Mouse (Mus musculus): ENCODE results near the gene Gm10096. TPM values are rescaled to one million over a fixed set of nuclear protein-coding genes. Genes with fewer than 3 reads are reported as not detected.
"Not testable (repeated sequence)": the region's sequence is repeated elsewhere in the genome, so short reads cannot be mapped to it uniquely, and the experiment has no call there.

Gm10096 gene
- total RNA-seq (2021), result not detected
- long read RNA-seq, experiment 1, result 0 reads
- long read RNA-seq, experiment 2, result 0 reads

- DNase-seq (ENCODE audit: extremely low spot score in 1 of 2, low spot score in 2 of 2); intact Hi-C loops (cut with DNase I); H3K4me3 ChIP-seq; H3K27ac ChIP-seq: not testable (repeated sequence)
Measured at GRCm38 (mm10) chrX:28954602-28955001, at the start of gene Gm10096. Gm10096 (minus strand) TSS chrX:28954702.

Measured in left cerebral cortex, adult 2 months (tissue).